Mouse (Mus musculus) small intestine, adult 2 months (tissue): ENCODE measurements around the gene Krt33b. TPM values are rescaled to one million over a fixed set of nuclear protein-coding genes. Genes with fewer than 3 reads are reported as not detected.

Experiments used
- H3K27ac ChIP-seq: fragments of 200-500 bp; 2 replicates; pipeline ENCODE4 v1.5.1; 2012; ENCODE audit warnings: low read depth, low read length, control low read depth, inconsistent platforms; ENCODE audit not compliant: insufficient read depth
- H3K27me3 ChIP-seq: fragments of 200-500 bp; 2 replicates; pipeline ENCODE4 v1.6.1; 2012; ENCODE audit warnings: mild to moderate bottlenecking, moderate library complexity, low read length, inconsistent platforms; ENCODE audit not compliant: control insufficient read depth, insufficient read depth
- H3K36me3 ChIP-seq: fragments of 200-500 bp; 2 replicates; pipeline ENCODE4 v1.6.1; 2012; ENCODE audit warnings: mild to moderate bottlenecking, low read length, control low read depth, inconsistent platforms; ENCODE audit not compliant: control insufficient read depth, insufficient read depth
- H3K4me1 ChIP-seq: fragments of 200-500 bp; 2 replicates; pipeline ENCODE4 v1.6.1; 2012; ENCODE audit warnings: low read length, inconsistent platforms, mixed read lengths; ENCODE audit not compliant: control insufficient read depth, insufficient read depth, insufficient read length
- H3K4me3 ChIP-seq: fragments of 200-500 bp; 2 replicates; pipeline ENCODE4 v1.5.1; 2012; ENCODE audit warnings: low read depth, mild to moderate bottlenecking, control low read depth, inconsistent platforms, low read length, moderate library complexity
- CTCF ChIP-seq: fragments of 200-500 bp; IDR thresholded peaks from 2 replicates; pipeline ENCODE4 v1.5.1; 2012; ENCODE audit warnings: low read depth, mild to moderate bottlenecking, control low read depth, inconsistent platforms, low read length, moderate library complexity, mixed read lengths; ENCODE audit not compliant: insufficient replicate concordance, insufficient read length; ENCODE audit errors: extremely low read depth
- POLR2A ChIP-seq: fragments of 200-500 bp; IDR thresholded peaks from 2 replicates; pipeline ENCODE4 v1.6.1; 2012; ENCODE audit warnings: low read depth, mild to moderate bottlenecking, control low read depth, inconsistent platforms, low read length, moderate library complexity
- WGBS: fragments of 180-500 bp; shearing (Covaris S2); methylation state at CpG from one replicate; pipeline ENCODE4 v1.1.7; 2018; 5-methylcytosine and 5-hydroxymethylcytosine counted together
- polyA plus RNA-seq: library from polyadenylated mRNA; depleted of rRNA; stranded (reverse); fragments of >200 nt; gene quantifications from 2 replicates; pipeline ENCODE4 v1.2.3, GENCODE M21; 2012; rRNA removed

The Krt33b gene
- polyA plus RNA-seq = not detected in 2 replicates

DNA sequence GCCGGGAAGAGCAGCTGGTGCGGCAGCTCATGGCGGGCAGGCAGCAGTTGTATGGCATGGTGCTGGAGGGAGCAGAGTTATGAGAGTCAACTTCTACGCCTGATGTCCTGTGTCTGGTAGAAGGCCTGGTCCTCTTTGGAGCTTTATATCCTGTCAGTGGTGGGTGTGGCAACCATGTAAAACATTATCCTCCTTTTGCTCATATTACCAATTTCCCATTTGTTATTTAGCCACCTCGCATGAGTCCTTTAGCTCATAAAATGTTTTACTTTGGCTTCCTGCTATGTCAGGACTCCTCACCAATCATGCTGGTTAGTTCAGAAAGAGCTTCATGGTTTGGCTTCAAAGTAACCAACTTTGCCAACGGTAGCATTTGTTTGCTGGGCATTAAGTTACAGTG is at the start of gene Krt33b:
Krt33b (minus strand) TSS at position 101 of the 400 bp plus-strand sequence.
- TF ChIP-seq CTCF (no peak), POLR2A (no peak)
- Histone ChIP-seq H3K4me3 (no peak within 1 kb of the TSS), H3K27ac (no peak within 1 kb of the TSS), H3K27me3 (no peaks in the 10 kb centered on the region), H3K4me1 (0 out of 2 replicates have a peak, but pooled peaks cover 2% of the 10 kb centered on the region), H3K36me3 (no peaks in the 10 kb centered on the region)
- 83% methylated on average over 6 of the region's 6 CpGs for WGBS

DNA sequence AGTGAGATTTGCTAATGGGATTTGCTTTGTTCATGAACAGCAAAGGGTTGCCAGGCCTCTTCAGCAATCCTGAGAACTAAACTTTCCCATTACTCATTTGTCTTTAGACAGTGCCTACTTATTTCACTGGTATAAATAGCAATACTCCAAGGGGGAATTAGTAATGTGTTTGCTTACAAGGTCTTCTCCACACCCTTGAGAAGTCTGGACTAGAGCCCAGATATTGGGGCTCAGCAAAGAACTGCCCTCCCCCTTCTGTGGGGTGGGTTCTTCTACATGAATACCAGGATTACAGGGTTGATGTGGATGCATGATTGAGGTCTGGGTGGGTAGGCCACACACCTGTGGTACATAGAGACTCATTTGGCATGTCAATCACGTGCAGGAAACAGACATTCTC is 44.2 kb upstream of the Krt33b start:
- Histone ChIP-seq H3K27me3 (no peaks in the 10 kb centered on the region), H3K4me1 (no peaks in the 10 kb centered on the region), H3K36me3 (no peaks in the 10 kb centered on the region), H3K27ac (no peak overlapping the region), H3K4me3 (no peak overlapping the region)
- TF ChIP-seq CTCF = no peak
- TF ChIP-seq POLR2A = no peak
- WGBS = 39% methylated on average over 1 of the region's 1 CpGs

DNA sequence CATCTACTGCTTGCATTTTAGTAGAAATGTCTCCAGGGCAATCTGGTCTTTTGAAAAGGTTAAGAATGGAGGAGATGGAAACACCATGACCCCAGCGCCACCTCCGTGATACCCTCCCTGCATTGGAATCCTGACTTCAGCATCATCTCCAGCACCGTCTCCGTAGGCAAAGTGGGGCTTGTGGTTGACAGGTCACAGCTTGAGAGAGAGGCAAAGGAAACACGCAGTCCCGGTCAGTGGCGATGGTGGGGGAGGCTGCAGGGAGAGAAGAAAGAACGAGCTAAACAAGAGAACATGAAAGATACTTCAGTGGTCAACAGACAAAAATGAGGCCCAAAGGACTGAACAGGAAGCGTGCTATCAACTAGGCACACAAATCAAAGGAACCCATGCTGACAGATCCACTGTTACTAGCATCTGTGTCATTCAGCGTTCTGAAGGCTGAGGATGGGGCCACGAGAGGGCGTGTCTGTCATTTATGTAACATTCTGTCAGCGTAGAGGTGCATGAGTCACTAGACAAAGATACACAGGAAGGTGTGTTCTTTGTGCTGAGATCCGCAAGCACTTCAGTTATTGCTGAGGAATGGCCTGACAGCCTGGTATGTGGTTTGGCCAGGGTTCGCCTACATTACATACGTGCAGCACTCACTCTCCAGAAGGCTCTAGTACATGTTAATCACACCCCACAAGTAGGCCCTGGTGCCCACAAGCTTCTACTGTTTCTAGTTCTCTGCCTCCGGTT is 37.8 kb upstream of the Krt33b start:
- no peak overlapping the region for H3K27ac ChIP-seq
- H3K4me3 ChIP-seq = no peak overlapping the region
- H3K36me3 ChIP-seq = no peaks in the 10 kb centered on the region
- no peaks in the 10 kb centered on the region; the same call in 1 of the 2 replicates for H3K4me1 ChIP-seq
- WGBS = 54% methylated on average over 17 of the region's 17 CpGs
- TF ChIP-seq POLR2A = no peak
- peak; percentile 44; the same call in 1 of the 2 replicates for TF ChIP-seq CTCF
- no peaks in the 10 kb centered on the region for H3K27me3 ChIP-seq

DNA sequence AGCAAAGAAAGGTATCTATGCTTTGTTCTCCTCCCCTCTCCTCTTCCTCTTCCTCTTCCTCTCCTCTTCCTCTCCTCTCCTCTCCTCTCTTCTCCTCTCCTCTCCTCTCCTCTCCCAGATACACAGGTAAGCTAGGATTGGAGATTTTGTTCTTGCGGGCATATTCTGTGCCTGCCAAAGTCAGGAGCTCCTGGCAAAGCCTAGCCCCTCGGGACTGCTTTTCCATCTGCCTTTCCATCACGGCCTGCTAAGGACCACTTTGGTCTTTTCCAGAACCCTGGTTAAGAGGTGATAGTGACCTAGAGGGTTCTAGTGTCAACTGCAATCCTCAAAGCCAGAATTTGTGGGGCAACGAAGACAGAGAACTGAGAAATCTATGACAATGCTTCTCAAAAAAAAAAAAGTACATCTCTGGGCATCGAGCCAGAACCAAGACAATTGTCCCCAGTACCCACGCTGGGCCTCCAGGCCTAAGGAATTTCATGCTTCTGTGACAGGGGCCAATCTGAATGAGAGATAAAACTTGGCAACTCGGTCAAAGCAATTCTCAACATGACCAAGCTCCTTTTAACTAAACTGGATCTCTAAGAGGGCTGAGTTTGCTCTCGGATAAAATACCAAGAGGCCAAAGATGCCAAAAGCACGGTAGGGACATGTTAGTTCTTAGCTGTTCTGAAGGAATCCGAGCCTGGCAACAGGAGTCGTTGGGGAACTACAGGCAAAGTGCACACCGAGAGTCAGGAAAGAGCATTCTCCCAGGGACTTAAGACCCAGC is 36.8 kb upstream of the Krt33b start:
- Histone ChIP-seq H3K36me3 (no peaks in the 10 kb centered on the region), H3K4me1 (no peaks in the 10 kb centered on the region; the same call in 1 of the 2 replicates), H3K4me3 (no peak overlapping the region), H3K27me3 (no peaks in the 10 kb centered on the region), H3K27ac (no peak overlapping the region)
- TF ChIP-seq POLR2A (no peak), CTCF (no peak)
- WGBS = 50% methylated on average over 12 of the region's 12 CpGs

DNA sequence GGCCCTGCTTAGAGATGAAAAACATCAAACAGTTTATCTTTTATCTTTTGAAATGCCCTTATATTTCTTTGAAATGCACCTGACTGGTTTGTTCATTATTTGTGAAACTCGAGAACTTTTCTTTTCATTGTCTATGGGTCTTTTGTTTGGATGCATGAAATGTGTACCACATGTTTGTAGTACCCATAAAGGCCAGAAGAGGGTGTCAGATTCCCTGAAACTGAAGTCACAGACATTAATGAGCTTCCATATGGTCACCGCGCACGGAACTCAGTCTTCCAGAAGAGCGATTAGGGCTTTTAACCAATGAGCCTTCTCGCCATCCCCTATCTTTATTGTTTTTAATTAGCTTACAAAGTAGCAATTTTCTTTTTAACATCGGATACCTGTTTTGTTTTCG is 29.2 kb upstream of the Krt33b start:
- no peaks in the 10 kb centered on the region for H3K27me3 ChIP-seq
- TF ChIP-seq CTCF (no peak), POLR2A (no peak)
- WGBS = 87% methylated on average over 8 of the region's 8 CpGs
- no peaks in the 10 kb centered on the region for H3K4me1 ChIP-seq
- H3K27ac ChIP-seq = no peak overlapping the region
- H3K36me3 ChIP-seq = no peaks in the 10 kb centered on the region
- no peak overlapping the region for H3K4me3 ChIP-seq

DNA sequence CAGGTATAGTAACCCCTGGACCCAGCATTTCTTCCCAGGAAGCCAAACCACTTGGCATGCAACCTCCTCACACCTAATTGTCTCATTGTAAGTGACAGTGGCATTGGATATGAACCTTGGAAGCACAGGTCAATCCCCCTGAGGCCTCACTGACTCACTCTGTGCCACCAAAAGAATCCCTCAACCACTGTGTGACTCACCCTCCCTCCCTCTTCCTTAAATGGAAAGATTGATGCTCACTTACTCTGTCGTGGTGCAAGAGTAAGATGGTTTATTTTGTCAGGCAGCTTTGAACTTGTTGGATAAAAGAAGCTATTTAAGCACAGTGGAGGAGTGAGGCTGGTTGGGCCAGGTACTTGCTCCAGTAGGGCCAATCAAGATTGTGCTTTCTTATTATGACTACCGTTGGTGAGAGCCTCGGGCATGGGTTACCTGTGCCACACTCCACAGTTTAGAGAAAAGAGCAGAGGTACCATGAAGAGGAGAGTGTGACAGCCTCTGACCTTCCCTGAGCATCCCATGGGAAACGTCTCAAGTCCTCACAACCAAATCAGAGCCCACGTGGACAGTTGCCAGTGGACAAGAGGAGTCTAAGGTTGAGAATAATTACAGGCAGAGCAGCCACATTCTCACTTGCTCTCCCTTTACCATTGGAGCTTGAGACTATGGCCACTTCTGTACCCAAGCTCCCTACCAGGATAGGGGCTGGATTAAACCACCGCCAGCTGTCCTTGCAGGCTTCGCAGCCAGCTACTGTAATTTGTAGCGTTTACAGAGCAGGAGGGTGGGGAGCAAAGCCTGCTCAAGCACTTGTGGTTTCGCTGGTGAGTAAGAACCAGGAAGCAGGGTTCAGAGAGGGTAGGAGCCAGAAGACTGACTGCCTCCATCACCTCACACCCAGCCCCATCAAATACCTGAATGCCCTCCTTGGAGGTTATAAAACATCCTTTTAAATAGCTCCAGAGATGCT is 26.3 kb upstream of the Krt33b start:
- Histone ChIP-seq H3K27ac (no peak overlapping the region), H3K36me3 (no peaks in the 10 kb centered on the region), H3K27me3 (no peaks in the 10 kb centered on the region), H3K4me3 (no peak overlapping the region), H3K4me1 (no peaks in the 10 kb centered on the region)
- WGBS = 43% methylated on average over 9 of the region's 9 CpGs
- TF ChIP-seq POLR2A (no peak), CTCF (no peak)
